Mouse (Mus musculus) stomach, postnatal 0 days (tissue): Measurements from ENCODE around the gene Ehbp1l1. TPM values are rescaled to one million over a fixed set of nuclear protein-coding genes. Genes with fewer than 3 reads are reported as not detected.
A peak's percentile ranks its signal among the peaks of the same experiment; 100 is the strongest.

Experiments used
- ATAC-seq: fragments of 200-750 bp; cut with Nextera tagmentation; 2 replicates; pipeline ENCODE4 v1.8.0; 2017; ENCODE audit not compliant: low FRiP score, low TSS enrichment
- DNase-seq: peaks from one replicate; pipeline ENCODE4 v3.0.0-alpha.2; 2016; ENCODE audit warnings: low spot score
- H3K27ac ChIP-seq: fragments of 300-500 bp; sonication (generic); replicated peaks from 2 replicates; pipeline ENCODE4 v1.5.1; 2014; ENCODE audit warnings: mild to moderate bottlenecking, control low read depth
- H3K27me3 ChIP-seq: fragments of 300-500 bp; sonication (generic); 2 replicates; pipeline ENCODE4 v1.6.1; 2014; ENCODE audit warnings: low read length; ENCODE audit not compliant: control insufficient read depth, insufficient read depth
- H3K36me3 ChIP-seq: fragments of 300-500 bp; sonication (generic); 2 replicates; pipeline ENCODE4 v1.6.1; 2014; ENCODE audit warnings: low read length, mixed read lengths; ENCODE audit not compliant: control insufficient read depth, insufficient read depth
- H3K4me1 ChIP-seq: fragments of 300-500 bp; sonication (generic); replicated peaks from 2 replicates; pipeline ENCODE4 v1.6.1; 2014; ENCODE audit warnings: antibody characterized with exemption; ENCODE audit not compliant: control insufficient read depth, insufficient read depth
- H3K4me2 ChIP-seq: fragments of 300-500 bp; sonication (generic); replicated peaks from 2 replicates; pipeline ENCODE4 v1.6.1; 2014; ENCODE audit warnings: low read depth, mild to moderate bottlenecking, control low read depth, moderate library complexity
- H3K4me3 ChIP-seq: fragments of 300-500 bp; sonication (generic); 2 replicates; pipeline ENCODE4 v1.5.1; 2014; ENCODE audit warnings: low read depth, low read length, control low read depth
- H3K9ac ChIP-seq: fragments of 300-500 bp; sonication (generic); 2 replicates; pipeline ENCODE4 v1.6.1; 2014; ENCODE audit warnings: mild to moderate bottlenecking, low read length, control low read depth, mixed read lengths
- H3K9me3 ChIP-seq: fragments of 300-500 bp; sonication (generic); 2 replicates; pipeline ENCODE4 v1.6.1; 2016; ENCODE audit warnings: low read length; ENCODE audit not compliant: control insufficient read depth
- CTCF ChIP-seq: IDR thresholded peaks from 2 replicates; pipeline ENCODE4 v1.5.1; 2016; ENCODE audit warnings: antibody characterized with exemption, low read depth, mild to moderate bottlenecking, moderate library complexity
- EP300 ChIP-seq: optimal IDR thresholded peaks from 2 replicates; pipeline ENCODE3; 2016; ENCODE audit warnings: antibody characterized with exemption
- WGBS: fragments of 180-500 bp; shearing (Covaris S2); extraction: QIAGEN DNeasy Blood & Tissue Kit; methylation state at CpG from one replicate; pipeline ENCODE4 v1.1.7; 2014; 5-methylcytosine and 5-hydroxymethylcytosine counted together
- microRNA-seq: library from miRNA; unstranded; fragments of <30 nt; microRNA quantifications from one replicate; pipeline ENCODE4, GENCODE M21; 2016
- polyA plus RNA-seq: library from polyadenylated mRNA; unstranded; fragments of >200 nt; fragmentation: Nextera tagmentation; extraction: Ambion mirVana; gene quantifications from 2 replicates; pipeline ENCODE4 v1.2.1, GENCODE M21; 2015

Gene Ehbp1l1
- polyA plus RNA-seq, 1 experiment from 2014 or later = 28.0 TPM

GRCm38 (mm10) chr19:5665465-5665864 lies 60.7 kb downstream of the Ehbp1l1 start:
- H3K4me1 ChIP-seq = peaks cover 5% of the 10 kb centered on the region; the same call in 1 of the 2 replicates

GRCm38 (mm10) chr19:5664669-5665257 lies 61.4 kb downstream of the Ehbp1l1 start:
- H3K4me2 ChIP-seq = no peak overlapping the region
- WGBS = 93% methylated on average over 10 of the region's 10 CpGs
- DNase-seq = no peak
- H3K36me3 ChIP-seq = peaks cover 17% of the 10 kb centered on the region
- H3K27me3 ChIP-seq = no peaks in the 10 kb centered on the region
- H3K9me3 ChIP-seq = no peaks in the 10 kb centered on the region
- no peak for ATAC-seq
- H3K27ac ChIP-seq = no peak overlapping the region
- TF ChIP-seq EP300 (no peak), CTCF (no peak)
- peaks cover 5% of the 10 kb centered on the region; the same call in 1 of the 2 replicates for H3K4me1 ChIP-seq
- H3K9ac ChIP-seq = no peak overlapping the region; the same call in 1 of the 2 replicates
- H3K4me3 ChIP-seq = no peak overlapping the region

More at GRCm38 (mm10) chr19:5665465-5665864, 60.7 kb downstream of the Ehbp1l1 start:
- ATAC-seq (no peak; the same call in 1 of the 2 replicates), DNase-seq (peak; percentile 44)
- H3K9ac ChIP-seq = no peak overlapping the region
- H3K9me3 ChIP-seq = no peaks in the 10 kb centered on the region
- peaks cover 17% of the 10 kb centered on the region for H3K36me3 ChIP-seq
- H3K27ac ChIP-seq = no peak overlapping the region
- no peak overlapping the region for H3K4me3 ChIP-seq
- no peaks in the 10 kb centered on the region for H3K27me3 ChIP-seq
- H3K4me2 ChIP-seq = no peak overlapping the region
- TF ChIP-seq EP300 (no peak), CTCF (no peak)
- 74% methylated on average over 14 of the region's 15 CpGs for WGBS

GRCm38 (mm10) chr19:5662981-5663913 lies 62.9 kb downstream of the Ehbp1l1 start, which contains the start of gene Sipa1:
Gene Sipa1 (minus strand): TSS chr19:5663707.
- H3K9ac ChIP-seq = peak within 1 kb of the TSS; percentile 68
- peak; percentile 54 for TF ChIP-seq EP300
- peak; percentile 37; the same call in 1 of the 2 replicates for TF ChIP-seq CTCF
- peaks cover 5% of the 10 kb centered on the region; the same call in 1 of the 2 replicates for H3K4me1 ChIP-seq
- 1% methylated on average over 30 of the region's 32 CpGs for WGBS
- H3K4me3 ChIP-seq = peak within 1 kb of the TSS; percentile 53
- H3K4me2 ChIP-seq = peak within 1 kb of the TSS; percentile 62
- H3K27ac ChIP-seq = peak within 1 kb of the TSS; percentile 87
- H3K27me3 ChIP-seq = no peaks in the 10 kb centered on the region
- peak; percentile 96 for DNase-seq
- H3K9me3 ChIP-seq = no peaks in the 10 kb centered on the region
- ATAC-seq = peak; percentile 92
- peaks cover 14% of the 10 kb centered on the region for H3K36me3 ChIP-seq

- no peak for TF ChIP-seq CTCF
- no peak for TF ChIP-seq EP300
- WGBS = 69% methylated on average over 8 of the region's 8 CpGs
- peak overlapping the region; percentile 87 for H3K27ac ChIP-seq
- no peak for DNase-seq
- peaks cover 5% of the 10 kb centered on the region; the same call in 1 of the 2 replicates for H3K4me1 ChIP-seq
- peak overlapping the region; percentile 53 for H3K4me3 ChIP-seq
- peaks cover 14% of the 10 kb centered on the region for H3K36me3 ChIP-seq
- H3K27me3 ChIP-seq = no peaks in the 10 kb centered on the region
- peak overlapping the region; percentile 68; the same call in 1 of the 2 replicates for H3K9ac ChIP-seq
- H3K9me3 ChIP-seq = no peaks in the 10 kb centered on the region
- ATAC-seq = no peak
- peak overlapping the region; percentile 62 for H3K4me2 ChIP-seq
Observed at GRCm38 (mm10) chr19:5662310-5662709, 63.8 kb downstream of the Ehbp1l1 start.

- Histone ChIP-seq H3K4me3 (peak overlapping the region; percentile 4; the same call in 1 of the 2 replicates), H3K4me2 (peak overlapping the region; percentile 31; the same call in 1 of the 2 replicates), H3K27ac (peak overlapping the region; percentile 45; the same call in 1 of the 2 replicates), H3K36me3 (peaks cover 4% of the 10 kb centered on the region), H3K9ac (no peak overlapping the region), H3K9me3 (no peaks in the 10 kb centered on the region), H3K4me1 (peaks cover 5% of the 10 kb centered on the region; the same call in 1 of the 2 replicates), H3K27me3 (no peaks in the 10 kb centered on the region)
- DNase-seq (no peak), ATAC-seq (no peak)
- WGBS = 76% methylated on average over 16 of the region's 16 CpGs
- TF ChIP-seq EP300 (no peak), CTCF (no peak)
Observed at GRCm38 (mm10) chr19:5660942-5661751, 65.0 kb downstream of the Ehbp1l1 start.

Small RNA genes lying within 50 kb of the gene (microRNA-seq; reads per million reads assigned to microRNA genes)
- gene Mir6987 = not detected

Other genes with a start within 250 kb of the Ehbp1l1 start
- 18.4 and 18.5 TPM in 2 replicates for gene Mus81, start 237.9 kb downstream of the Ehbp1l1 start, polyA plus RNA-seq
- 1,281 and 1,389 TPM in 2 replicates for gene Cfl1, start 235.9 kb downstream of the Ehbp1l1 start, polyA plus RNA-seq
- gene 1700020D05Rik, start 222.5 kb downstream of the Ehbp1l1 start, polyA plus RNA-seq = not detected in 2 replicates
- 2.8 and 3.8 TPM in 2 replicates for gene Snx32, start 215.8 kb downstream of the Ehbp1l1 start, polyA plus RNA-seq
- gene Ovol1, start 165.7 kb downstream of the Ehbp1l1 start, polyA plus RNA-seq = 26.6 and 28.2 TPM in 2 replicates
- 4.7 and 5.7 TPM in 2 replicates for gene Ap5b1, start 158.3 kb downstream of the Ehbp1l1 start, polyA plus RNA-seq
- 57.3 and 64.7 TPM in 2 replicates for gene Rnaseh2c, start 124.4 kb downstream of the Ehbp1l1 start, polyA plus RNA-seq
- gene Kat5, start 116.1 kb downstream of the Ehbp1l1 start, polyA plus RNA-seq = 31.8 and 37.9 TPM in 2 replicates
- gene Rela, start 88.8 kb downstream of the Ehbp1l1 start, polyA plus RNA-seq = 28.7 and 35.2 TPM in 2 replicates
- gene Sipa1, start 62.6 kb downstream of the Ehbp1l1 start, polyA plus RNA-seq = 8.0 and 11.5 TPM in 2 replicates
- gene Map3k11, start 37.6 kb downstream of the Ehbp1l1 start, polyA plus RNA-seq = 14.0 and 16.5 TPM in 2 replicates
- gene Pcnx3, start 37.4 kb downstream of the Ehbp1l1 start, polyA plus RNA-seq = 6.5 and 7.9 TPM in 2 replicates
- gene Kcnk7, start 21.9 kb downstream of the Ehbp1l1 start, polyA plus RNA-seq = 8.4 and 9.5 TPM in 2 replicates
- gene Fam89b, start 3.3 kb upstream of the Ehbp1l1 start, polyA plus RNA-seq = 51.9 and 52.1 TPM in 2 replicates
- 15.7 and 26.9 TPM in 2 replicates for gene Ltbp3, start 14.6 kb upstream of the Ehbp1l1 start, polyA plus RNA-seq
- 38.1 and 40.9 TPM in 2 replicates for gene Scyl1, start 45.1 kb upstream of the Ehbp1l1 start, polyA plus RNA-seq
- 13.8 and 18.8 TPM in 2 replicates for gene Frmd8, start 149.0 kb upstream of the Ehbp1l1 start, polyA plus RNA-seq
- 2.9 and 3.2 TPM in 2 replicates for gene Slc25a45, start 151.5 kb upstream of the Ehbp1l1 start, polyA plus RNA-seq
- 0.77 and 1.0 TPM in 2 replicates for gene Tigd3, start 167.8 kb upstream of the Ehbp1l1 start, polyA plus RNA-seq
- gene Dpf2, start 186.7 kb upstream of the Ehbp1l1 start, polyA plus RNA-seq = 47.0 and 54.9 TPM in 2 replicates
- 7.9 and 8.1 TPM in 2 replicates for gene Cdc42ep2, start 198.5 kb upstream of the Ehbp1l1 start, polyA plus RNA-seq
- gene Pola2, start 237.9 kb upstream of the Ehbp1l1 start, polyA plus RNA-seq = 20.4 and 21.2 TPM in 2 replicates